Mouse (Mus musculus) 3134 (cell line): Measurements from ENCODE around the gene Adgrv1.

Experiments
- DNase-seq: peaks from one replicate; pipeline ENCODE4 v3.0.0-alpha.2; 2011; ENCODE audit warnings: low spot score; ENCODE audit not compliant: insufficient read length; ENCODE audit errors: extremely low read depth

Gene Adgrv1

DNA sequence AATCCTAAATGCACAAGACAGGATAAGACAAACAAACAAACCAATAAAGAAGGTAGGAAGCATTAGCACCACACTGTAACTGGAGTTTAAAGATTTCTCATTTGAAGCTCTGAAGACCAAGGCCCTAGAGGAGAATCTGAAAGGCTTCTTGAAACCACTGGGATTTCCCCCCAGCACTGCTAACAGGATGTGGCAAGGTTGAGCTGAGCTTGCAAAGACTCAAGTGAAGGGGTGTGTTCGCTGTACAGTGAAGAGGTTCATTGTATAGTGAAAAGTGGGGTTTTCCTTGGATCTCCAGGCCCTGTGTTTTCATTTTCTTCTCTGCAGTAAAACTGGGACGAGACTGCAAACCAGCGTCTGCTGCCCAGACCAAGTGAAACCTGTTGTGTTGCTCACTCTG is 456.9 kb downstream of the Adgrv1 start:
- DNase-seq: no peak

GRCm38 (mm10) chr13:81171115-81171514 is 461.8 kb downstream of the Adgrv1 start:
- DNase-seq: no peak

GRCm38 (mm10) chr13:81167450-81167849 is 465.5 kb downstream of the Adgrv1 start:
- DNase-seq: no peak

- no peak for DNase-seq
Measured at GRCm38 (mm10) chr13:81159808-81160207, 473.1 kb downstream of the Adgrv1 start.

GRCm38 (mm10) chr13:81155322-81155721 is 477.6 kb downstream of the Adgrv1 start:
- DNase-seq: peak; percentile 30

- no peak for DNase-seq
Measured at GRCm38 (mm10) chr13:81144434-81144833, 488.5 kb downstream of the Adgrv1 start.

- DNase-seq: no peak
Measured at GRCm38 (mm10) chr13:81142268-81142884, 490.6 kb downstream of the Adgrv1 start.

DNA sequence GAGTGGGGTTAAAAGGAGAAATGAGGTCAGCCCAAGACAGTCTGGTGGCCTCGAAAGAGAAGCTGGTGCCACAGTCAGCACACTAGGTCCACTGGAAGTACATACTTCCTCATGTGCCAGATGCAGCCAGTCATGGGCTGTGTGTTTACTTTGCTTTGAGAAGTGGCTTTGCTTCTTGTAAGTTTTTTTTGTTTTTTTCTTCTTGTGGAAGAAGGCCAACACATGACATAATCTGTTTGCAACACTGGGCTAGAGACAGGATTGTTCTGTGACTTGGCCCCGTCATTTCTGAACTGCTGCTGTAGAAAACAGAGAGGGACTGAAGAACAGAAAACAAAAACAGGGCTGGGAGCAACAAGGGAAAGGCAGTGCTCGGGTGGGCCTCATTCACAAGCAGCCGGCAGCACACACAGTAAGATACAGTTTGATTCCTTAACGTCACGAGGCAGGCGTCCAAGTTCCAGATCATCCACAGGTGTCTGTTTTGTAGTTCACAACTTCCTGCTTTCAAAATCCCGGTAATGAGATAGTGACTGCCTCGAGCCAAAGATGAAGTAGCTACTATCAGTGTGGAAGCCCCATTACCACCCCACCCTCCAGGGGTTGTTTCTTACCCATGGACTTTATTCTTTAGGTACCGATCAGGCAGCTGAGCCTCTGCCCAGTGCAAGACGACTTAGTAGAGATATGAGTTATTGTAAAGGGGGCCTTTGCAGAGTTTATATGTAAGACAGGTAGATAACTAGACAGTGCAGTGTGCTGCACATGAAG is 496.1 kb downstream of the Adgrv1 start:
- DNase-seq: no peak

DNA sequence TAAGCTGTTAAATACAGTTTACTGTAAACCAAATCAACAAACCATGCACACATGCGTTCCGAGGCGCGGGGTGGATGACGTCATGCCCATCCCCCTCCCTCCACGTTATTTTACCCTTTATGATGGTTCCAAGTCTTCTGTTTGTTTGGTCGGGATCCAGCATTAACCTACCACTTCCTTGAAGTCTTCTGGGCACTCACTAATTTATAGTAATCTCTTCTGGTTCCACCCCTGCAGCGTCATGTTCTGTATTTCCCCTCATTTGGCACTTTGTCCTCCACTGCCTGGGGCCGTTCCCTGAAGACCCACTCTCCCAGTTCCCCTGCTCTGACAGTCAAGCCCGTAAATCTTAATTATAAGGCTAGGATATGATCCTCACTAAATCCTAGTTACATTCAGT is 497.0 kb downstream of the Adgrv1 start:
- no peak for DNase-seq

- no peak for DNase-seq
Measured at GRCm38 (mm10) chr13:81134412-81134811, 498.5 kb downstream of the Adgrv1 start.

DNA sequence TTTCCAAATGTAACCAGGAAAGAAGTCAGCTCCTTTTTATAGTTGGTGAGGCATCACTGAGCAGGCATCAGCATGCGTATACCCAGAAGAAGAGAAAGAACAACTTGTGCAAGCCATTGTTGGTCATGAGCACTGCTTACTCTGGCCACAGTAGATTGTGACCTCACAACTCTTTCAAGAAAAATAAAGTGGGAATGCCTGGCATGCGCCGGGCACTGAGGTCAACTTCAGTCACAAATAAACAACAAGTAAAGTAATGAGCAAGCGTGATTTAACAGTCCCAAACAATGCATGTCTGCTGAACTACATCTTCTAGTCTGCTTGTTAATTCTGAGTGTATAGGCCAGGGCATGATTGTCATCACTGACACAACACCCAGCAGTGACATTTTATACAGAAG is 499.6 kb downstream of the Adgrv1 start:
- no peak for DNase-seq

- DNase-seq: no peak
Measured at GRCm38 (mm10) chr13:81132691-81133090, 500.3 kb downstream of the Adgrv1 start.

GRCm38 (mm10) chr13:81131860-81132259 is 501.1 kb downstream of the Adgrv1 start:
- DNase-seq: no peak

DNA sequence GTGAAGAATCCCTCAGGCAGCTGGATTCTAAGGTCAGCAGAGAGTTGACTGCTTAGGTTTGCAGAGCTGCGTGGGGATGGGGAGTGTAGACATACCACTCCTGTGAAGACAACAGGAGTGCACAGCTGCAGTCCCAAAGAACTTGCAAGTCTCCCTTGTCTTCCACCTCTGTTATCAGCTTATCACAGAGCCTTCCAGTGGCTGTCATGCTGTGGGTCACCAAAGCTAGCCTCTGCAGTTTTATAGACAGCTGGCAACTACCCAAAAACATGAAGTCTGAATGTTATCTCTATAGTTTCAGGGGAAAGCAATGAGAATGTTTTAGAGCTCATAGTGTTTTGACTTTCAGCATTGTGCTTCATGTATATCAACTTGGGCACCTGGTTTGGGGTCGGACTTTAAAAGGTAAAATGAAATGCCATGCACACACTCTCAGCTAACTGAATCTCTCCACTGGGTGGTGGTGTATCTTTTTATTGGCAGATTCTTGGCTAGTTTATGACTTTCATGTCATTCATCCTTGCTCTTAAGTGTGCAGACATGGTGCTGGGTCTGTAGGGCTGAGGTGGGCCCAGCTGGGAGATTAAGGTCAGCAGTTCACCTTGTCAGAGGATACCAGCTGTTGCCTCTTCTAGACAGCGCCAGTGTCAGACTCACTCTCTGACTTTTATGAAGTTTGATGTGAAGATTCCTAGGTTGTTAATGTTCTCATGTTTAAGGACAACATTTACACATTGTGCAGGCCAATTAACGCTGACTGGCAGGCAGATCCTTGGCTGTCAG is 502.0 kb downstream of the Adgrv1 start:
- no peak for DNase-seq

DNA sequence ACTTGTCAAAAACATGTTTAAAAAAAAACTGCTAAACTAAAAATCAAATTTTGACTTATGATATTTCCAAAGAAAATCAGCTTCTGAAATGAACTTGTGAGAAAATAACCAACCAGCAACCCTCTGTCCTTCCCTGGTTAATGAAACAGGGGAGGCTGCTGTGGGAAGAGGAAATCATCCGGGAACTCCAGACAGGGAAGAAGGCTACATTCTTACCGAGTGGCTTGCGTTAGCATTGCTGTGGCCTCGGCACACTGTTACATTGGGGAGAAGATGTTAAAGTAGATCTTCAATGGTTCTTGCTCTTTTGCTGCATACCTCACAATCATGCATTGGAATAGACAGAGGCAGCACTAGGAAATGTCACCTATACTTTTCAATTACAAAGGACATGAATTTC is 507.1 kb downstream of the Adgrv1 start:
- no peak for DNase-seq

DNA sequence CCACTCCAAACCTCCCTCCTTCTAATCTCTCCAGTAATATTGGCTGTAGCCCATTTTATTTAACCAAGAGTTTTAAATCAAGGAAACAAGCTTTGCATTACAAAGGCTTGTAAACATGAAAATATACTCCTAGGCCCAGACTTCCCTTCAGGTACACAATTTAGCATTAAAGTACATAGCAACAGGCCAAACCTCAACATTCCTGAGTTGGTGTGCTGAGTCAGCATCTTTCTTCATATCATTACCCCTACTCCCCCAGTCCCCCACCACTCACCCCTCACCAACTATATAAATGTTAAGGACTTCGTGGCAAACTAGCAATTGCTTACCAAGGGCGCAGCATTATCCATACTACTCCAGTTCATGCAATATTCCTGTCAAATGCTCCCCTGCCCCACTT is 510.7 kb downstream of the Adgrv1 start:
- DNase-seq: no peak

GRCm38 (mm10) chr13:81110479-81110878 is 522.5 kb downstream of the Adgrv1 start:
- DNase-seq: no peak

- DNase-seq: no peak
Measured at GRCm38 (mm10) chr13:81109676-81110075, 523.3 kb downstream of the Adgrv1 start.

DNA sequence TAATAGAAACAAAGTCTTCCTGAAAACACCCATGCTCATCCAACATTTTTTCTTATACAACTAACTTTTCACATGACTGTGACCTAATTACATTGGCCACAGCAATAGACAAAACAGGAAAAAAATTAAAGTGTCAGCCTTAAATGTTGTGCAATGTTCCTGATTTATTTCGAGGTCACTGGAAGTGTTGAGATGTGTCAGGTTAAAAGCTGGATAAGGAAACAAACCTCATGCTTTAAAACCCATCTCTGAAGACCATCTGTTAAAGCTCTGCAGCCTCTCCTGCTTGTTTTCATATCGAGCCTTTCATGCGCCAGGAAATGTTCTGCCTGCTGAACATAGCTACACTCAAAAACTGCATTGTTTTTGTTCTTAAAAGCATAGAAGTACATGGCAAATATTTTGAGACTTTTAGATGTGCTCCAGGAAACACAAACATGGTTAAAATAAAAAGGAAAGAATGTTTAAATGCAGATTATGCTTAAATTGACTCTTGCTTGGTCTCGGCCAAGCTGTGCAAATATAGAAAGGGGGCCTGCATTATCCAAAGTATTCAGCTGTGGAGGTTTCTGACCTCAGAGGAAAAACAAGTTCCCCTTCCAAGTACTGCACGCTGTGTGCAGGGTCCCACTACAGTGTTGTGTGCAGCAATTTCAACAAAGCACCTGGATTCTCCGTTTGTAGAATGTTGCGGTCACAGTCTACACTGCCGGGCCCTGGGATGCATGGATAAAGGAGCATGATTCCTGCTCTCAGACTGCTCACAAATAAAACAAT is 524.2 kb downstream of the Adgrv1 start:
- no peak for DNase-seq

- no peak for DNase-seq
Measured at GRCm38 (mm10) chr13:81107436-81107835, 525.5 kb downstream of the Adgrv1 start.

- DNase-seq: peak; percentile 24
Measured at GRCm38 (mm10) chr13:81103794-81104193, 529.2 kb downstream of the Adgrv1 start.
